Mouse (Mus musculus) ES-E14 (cell line): Measurements from ENCODE around the gene Trim44. TPM values are rescaled to one million over a fixed set of nuclear protein-coding genes. Genes with fewer than 3 reads are reported as not detected.
A peak's percentile ranks its signal among the peaks of the same experiment; 100 is the strongest.

Source experiments
- DNase-seq: peaks from one replicate; pipeline ENCODE4 v3.0.0-alpha.2; 2013; ENCODE audit warnings: low read depth, low spot score
- H3K27ac ChIP-seq: 2 replicates; pipeline ENCODE4 v1.5.1; 2012; ENCODE audit warnings: low read depth, mild to moderate bottlenecking, low read length, moderate library complexity, mixed read lengths; ENCODE audit not compliant: poor library complexity, insufficient read depth, severe bottlenecking
- H3K36me3 ChIP-seq: 2 replicates; pipeline ENCODE4 v1.6.1; 2012; ENCODE audit warnings: mild to moderate bottlenecking, low read length, moderate library complexity, mixed read lengths; ENCODE audit not compliant: control insufficient read depth, poor library complexity, insufficient read depth, severe bottlenecking
- H3K4me1 ChIP-seq, 2 experiments: fragments of 150-350 bp in 1 of 2; sonication (generic) in 1 of 2; 2 replicates each; pipeline ENCODE4 v1.6.1; 2012; ENCODE audit warnings: low read length in 2 of 2, mild to moderate bottlenecking in 1 of 2, mixed read lengths in 1 of 2; ENCODE audit not compliant: control insufficient read depth in 2 of 2, insufficient read depth in 2 of 2, poor library complexity in 1 of 2
- H3K4me3 ChIP-seq, 2 experiments: fragments of 150-350 bp in 1 of 2; sonication (generic) in 1 of 2; 2 replicates each; pipeline ENCODE4 v1.5.1; 2012; ENCODE audit warnings: low read length in 2 of 2, low read depth in 1 of 2, mild to moderate bottlenecking in 1 of 2, mixed read lengths in 1 of 2; ENCODE audit not compliant: insufficient read depth in 1 of 2, poor library complexity in 1 of 2, severe bottlenecking in 1 of 2
- H3K9ac ChIP-seq: 2 replicates; pipeline ENCODE4 v1.6.1; 2012; ENCODE audit warnings: low read depth, mild to moderate bottlenecking, low read length, mixed read lengths; ENCODE audit not compliant: poor library complexity, insufficient read depth, severe bottlenecking
- H3K9me3 ChIP-seq: fragments of 150-350 bp; sonication (generic); 2 replicates; pipeline ENCODE4 v1.6.1; 2012; ENCODE audit warnings: low read depth, mild to moderate bottlenecking, low read length; ENCODE audit not compliant: control insufficient read depth, insufficient read depth
- CHD2 ChIP-seq: IDR thresholded peaks from 2 replicates; pipeline ENCODE4 v1.6.1; 2014; ENCODE audit warnings: mild to moderate bottlenecking, low read depth, low read length, inconsistent platforms
- HCFC1 ChIP-seq: IDR thresholded peaks from 2 replicates; pipeline ENCODE4 v1.6.1; 2012; ENCODE audit warnings: low read length, inconsistent platforms, borderline replicate concordance; ENCODE audit not compliant: insufficient read depth
- MAFK ChIP-seq: IDR thresholded peaks from 2 replicates; pipeline ENCODE4 v1.6.1; 2014; ENCODE audit warnings: mild to moderate bottlenecking, low read depth, low read length, inconsistent platforms; ENCODE audit not compliant: insufficient read depth
- ZC3H11A ChIP-seq: IDR thresholded peaks from 2 replicates; pipeline ENCODE4 v1.6.1; 2012; ENCODE audit warnings: low read depth, mild to moderate bottlenecking, inconsistent platforms, low read length, borderline replicate concordance
- ZNF384 ChIP-seq: IDR thresholded peaks from 2 replicates; pipeline ENCODE4 v1.6.1; 2012; ENCODE audit warnings: low read depth, low read length, inconsistent platforms
- in situ Hi-C, 2 experiments: fragments of 600-800 bp; cut with MboI; formaldehyde crosslinking; loops; one replicate each; pipeline ENCODE4 v1.15.1; 2025; ENCODE audit warnings: low sequenced_read_pairs in 2 of 2, inconsistent platforms in 1 of 2; ENCODE audit not compliant: unreplicated experiment in 2 of 2
- total RNA-seq: library from RNA; depleted of rRNA; stranded (reverse); fragments of 300-350 nt; gene quantifications from 2 replicates; pipeline ENCODE4 v1.2.3, GENCODE M21; 2012

Trim44 gene
- total RNA-seq, 1 experiment, result 32.0 TPM

- no peaks in the 10 kb centered on the region for H3K36me3 ChIP-seq
- no peak overlapping the region for H3K4me3 ChIP-seq
- H3K9me3 ChIP-seq, result no peaks in the 10 kb centered on the region
- no peaks in the 10 kb centered on the region for H3K4me1 ChIP-seq
- no peak overlapping the region for H3K9ac ChIP-seq
- in situ Hi-C loops, result no loop called here
- TF ChIP-seq MAFK (no peak), CHD2 (no peak), ZNF384 (no peak)
- no peak overlapping the region for H3K27ac ChIP-seq
- no peak for DNase-seq
Measured at GRCm38 (mm10) chr2:102393457-102393856, 14.2 kb downstream of the Trim44 start.

GRCm38 (mm10) chr2:102385328-102385902, 22.2 kb downstream of the Trim44 start:
- in situ Hi-C loops, result no loop called here
- TF ChIP-seq ZNF384 (peak; percentile 92; the same call in 1 of the 2 replicates), ZC3H11A (no peak)
- Histone ChIP-seq H3K9ac (no peak overlapping the region), H3K27ac (no peak overlapping the region), H3K36me3 (no peaks in the 10 kb centered on the region), H3K4me3 (no peak overlapping the region), H3K4me1 (no peaks in the 10 kb centered on the region), H3K9me3 (no peaks in the 10 kb centered on the region)
- DNase-seq, result no peak

GRCm38 (mm10) chr2:102384496-102384895, 23.1 kb downstream of the Trim44 start:
- Histone ChIP-seq H3K27ac (no peak overlapping the region), H3K9me3 (no peaks in the 10 kb centered on the region), H3K4me1 (no peaks in the 10 kb centered on the region), H3K36me3 (no peaks in the 10 kb centered on the region), H3K4me3 (no peak overlapping the region), H3K9ac (no peak overlapping the region)
- in situ Hi-C loops, result no loop called here
- TF ChIP-seq ZC3H11A, result no peak
- no peak for TF ChIP-seq ZNF384
- no peak for TF ChIP-seq CHD2
- TF ChIP-seq HCFC1, result no peak
- TF ChIP-seq MAFK, result no peak
- no peak for DNase-seq

DNA sequence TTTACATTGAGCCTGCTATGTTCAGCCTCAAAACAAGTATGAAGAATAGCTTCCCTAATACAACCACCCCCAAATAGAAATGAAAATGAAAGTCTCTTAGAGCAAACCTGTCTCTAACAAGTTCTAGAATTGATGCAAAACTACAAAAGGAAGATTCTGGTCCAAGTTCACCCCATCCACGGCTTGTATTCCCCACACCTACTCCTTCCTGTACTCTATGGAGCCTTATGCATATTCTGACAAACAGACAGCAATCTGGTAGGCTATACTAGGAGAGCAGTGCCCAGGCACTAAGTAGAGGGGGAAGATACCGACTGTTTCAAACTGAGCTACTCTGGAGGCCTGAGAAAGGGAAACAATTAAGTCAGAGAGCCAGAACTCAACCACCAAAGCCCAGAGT, 23.6 kb downstream of the Trim44 start:
- Histone ChIP-seq H3K36me3 (no peaks in the 10 kb centered on the region), H3K9ac (no peak overlapping the region), H3K4me3 (no peak overlapping the region), H3K4me1 (no peaks in the 10 kb centered on the region), H3K27ac (no peak overlapping the region), H3K9me3 (no peaks in the 10 kb centered on the region)
- in situ Hi-C loops, result no loop called here
- no peak for TF ChIP-seq CHD2
- TF ChIP-seq HCFC1, result no peak
- TF ChIP-seq MAFK, result no peak
- TF ChIP-seq ZNF384, result no peak
- no peak for TF ChIP-seq ZC3H11A
- DNase-seq, result no peak

GRCm38 (mm10) chr2:102383069-102383834, 24.4 kb downstream of the Trim44 start:
- H3K9me3 ChIP-seq, result no peaks in the 10 kb centered on the region
- H3K27ac ChIP-seq, result no peak overlapping the region
- no peak overlapping the region for H3K4me3 ChIP-seq
- H3K4me1 ChIP-seq, result no peaks in the 10 kb centered on the region
- no peak for TF ChIP-seq MAFK
- TF ChIP-seq CHD2, result no peak
- TF ChIP-seq ZC3H11A, result no peak
- TF ChIP-seq HCFC1, result no peak
- no peak for TF ChIP-seq ZNF384
- no peaks in the 10 kb centered on the region for H3K36me3 ChIP-seq
- H3K9ac ChIP-seq, result no peak overlapping the region
- in situ Hi-C loops, result no loop called here
- DNase-seq, result no peak
